Mouse (Mus musculus) hindbrain, embryonic 14.5 days (tissue): Measurements from ENCODE around the gene Dgkd. TPM values are rescaled to one million over a fixed set of nuclear protein-coding genes. Genes with fewer than 3 reads are reported as not detected.

Experiments used
- ATAC-seq: fragments of 200-750 bp; cut with Nextera tagmentation; 2 replicates; pipeline ENCODE4 v1.8.0; 2017; ENCODE audit warnings: moderate number of reproducible peaks, mild to moderate bottlenecking, moderate TSS enrichment, moderate library complexity; ENCODE audit not compliant: low FRiP score
- DNase-seq: peaks from one replicate; pipeline ENCODE4 v3.0.0-alpha.2; 2015; ENCODE audit warnings: low spot score
- H3K27ac ChIP-seq: fragments of 300-500 bp; sonication (generic); 2 replicates; pipeline ENCODE4 v1.5.1; 2014; ENCODE audit warnings: mild to moderate bottlenecking, moderate library complexity
- H3K27me3 ChIP-seq: fragments of 300-500 bp; sonication (generic); 2 replicates; pipeline ENCODE4 v1.6.1; 2014; ENCODE audit warnings: mild to moderate bottlenecking, low read length, mixed read lengths; ENCODE audit not compliant: control insufficient read depth, insufficient read depth
- H3K36me3 ChIP-seq: fragments of 300-500 bp; sonication (generic); replicated peaks from 2 replicates; pipeline ENCODE4 v1.6.1; 2014; ENCODE audit not compliant: control insufficient read depth, insufficient read depth
- H3K4me1 ChIP-seq: fragments of 300-500 bp; sonication (generic); replicated peaks from 2 replicates; pipeline ENCODE4 v1.6.1; 2014; ENCODE audit warnings: antibody characterized with exemption, low read length, mixed read lengths; ENCODE audit not compliant: control insufficient read depth, insufficient read depth
- H3K4me2 ChIP-seq: fragments of 300-500 bp; sonication (generic); replicated peaks from 2 replicates; pipeline ENCODE4 v1.6.1; 2014; ENCODE audit warnings: mild to moderate bottlenecking, moderate library complexity
- H3K4me3 ChIP-seq: fragments of 300-500 bp; sonication (generic); replicated peaks from 2 replicates; pipeline ENCODE4 v1.5.1; 2014; ENCODE audit warnings: mild to moderate bottlenecking, low read length
- H3K9ac ChIP-seq: fragments of 300-500 bp; sonication (generic); 2 replicates; pipeline ENCODE4 v1.6.1; 2014
- H3K9me3 ChIP-seq: fragments of 300-500 bp; sonication (generic); 2 replicates; pipeline ENCODE4 v1.6.1; 2016; ENCODE audit warnings: low read length; ENCODE audit not compliant: control insufficient read depth
- WGBS: fragments of 180-500 bp; shearing (Covaris S2); extraction: QIAGEN DNeasy Blood & Tissue Kit; methylation state at CpG from one replicate; pipeline ENCODE4 v1.1.7; 2014; 5-methylcytosine and 5-hydroxymethylcytosine counted together
- polyA plus RNA-seq: library from polyadenylated mRNA; unstranded; fragments of >200 nt; fragmentation: Nextera tagmentation; extraction: Ambion mirVana; gene quantifications from 2 replicates; pipeline ENCODE4 v1.2.1, GENCODE M21; 2014

Dgkd gene
- 50.8 and 51.5 TPM in 2 replicates for polyA plus RNA-seq

DNA sequence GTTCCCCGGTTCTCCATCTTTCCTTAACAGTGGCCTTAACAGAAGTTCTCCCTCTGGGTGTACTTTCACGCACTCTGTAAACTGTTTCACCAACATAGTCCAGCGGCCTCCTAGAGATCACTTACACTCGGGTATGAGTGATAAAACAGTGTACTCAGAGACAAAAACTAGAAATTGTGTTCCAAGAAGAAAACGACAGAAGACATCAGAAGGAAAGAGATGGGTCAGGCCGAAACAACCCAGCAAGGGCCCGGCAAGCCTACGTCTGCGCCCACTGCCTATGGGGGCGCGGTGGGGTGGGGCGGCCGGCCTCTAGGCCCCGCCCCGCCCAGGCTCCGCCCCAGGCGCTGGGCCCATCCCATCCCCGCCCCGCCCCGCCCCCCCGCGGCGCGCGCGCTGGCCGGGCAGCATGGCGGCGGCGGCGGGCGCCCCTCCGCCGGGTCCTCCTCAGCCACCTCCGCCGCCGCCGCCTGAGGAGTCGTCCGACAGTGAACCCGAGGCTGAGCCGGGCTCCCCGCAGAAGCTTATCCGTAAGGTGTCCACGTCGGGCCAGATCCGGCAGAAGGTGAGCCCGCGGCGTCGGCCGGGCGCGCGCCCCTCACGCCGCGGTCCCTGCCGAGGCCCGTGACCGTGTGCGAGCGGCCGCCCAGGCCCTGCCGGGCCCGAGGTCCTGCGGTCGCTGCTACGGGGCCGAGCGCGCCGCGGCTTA is at the start of gene Dgkd:
TSS of gene Dgkd (plus strand) at position 396 of the 709 bp plus-strand sequence.
- WGBS: 1% methylated on average over 33 of the region's 74 CpGs

GRCm38 (mm10) chr1:87803576-87803975 is 49.5 kb upstream of the Dgkd start, which contains the start of gene Sag:
Gene Sag, plus strand, starts transcription at chr1:87803680.
- no peak for DNase-seq
- H3K4me2 ChIP-seq: no peak within 1 kb of the TSS
- no peaks in the 10 kb centered on the region for H3K27me3 ChIP-seq
- no peaks in the 10 kb centered on the region for H3K36me3 ChIP-seq
- no peaks in the 10 kb centered on the region for H3K4me1 ChIP-seq
- ATAC-seq: no peak
- H3K9me3 ChIP-seq: no peaks in the 10 kb centered on the region
- H3K27ac ChIP-seq: no peak within 1 kb of the TSS
- H3K4me3 ChIP-seq: no peak within 1 kb of the TSS
- H3K9ac ChIP-seq: no peak within 1 kb of the TSS
- WGBS: 74% methylated on average over 6 of the region's 6 CpGs

More for the DNA sequence above, at the start of gene Dgkd:
- Histone ChIP-seq H3K36me3 (no peaks in the 10 kb centered on the region), H3K27ac (peak within 1 kb of the TSS; percentile 78; the same call in 1 of the 2 replicates), H3K4me2 (peak within 1 kb of the TSS; percentile 96), H3K4me3 (peak within 1 kb of the TSS; percentile 95), H3K9ac (peak within 1 kb of the TSS; percentile 93), H3K4me1 (peaks cover 33% of the 10 kb centered on the region), H3K27me3 (no peaks in the 10 kb centered on the region), H3K9me3 (no peaks in the 10 kb centered on the region)
- DNase-seq: peak; percentile 84
- peak; percentile 95 for ATAC-seq

- Histone ChIP-seq H3K4me2 (no peak overlapping the region), H3K27me3 (no peaks in the 10 kb centered on the region), H3K27ac (no peak overlapping the region), H3K36me3 (no peaks in the 10 kb centered on the region), H3K9me3 (no peaks in the 10 kb centered on the region), H3K4me3 (no peak overlapping the region), H3K4me1 (no peaks in the 10 kb centered on the region), H3K9ac (no peak overlapping the region)
- DNase-seq (no peak), ATAC-seq (no peak)
- WGBS: 92% methylated on average over 1 of the region's 1 CpGs
Observed at GRCm38 (mm10) chr1:87807751-87808150, 45.3 kb upstream of the Dgkd start.

DNA sequence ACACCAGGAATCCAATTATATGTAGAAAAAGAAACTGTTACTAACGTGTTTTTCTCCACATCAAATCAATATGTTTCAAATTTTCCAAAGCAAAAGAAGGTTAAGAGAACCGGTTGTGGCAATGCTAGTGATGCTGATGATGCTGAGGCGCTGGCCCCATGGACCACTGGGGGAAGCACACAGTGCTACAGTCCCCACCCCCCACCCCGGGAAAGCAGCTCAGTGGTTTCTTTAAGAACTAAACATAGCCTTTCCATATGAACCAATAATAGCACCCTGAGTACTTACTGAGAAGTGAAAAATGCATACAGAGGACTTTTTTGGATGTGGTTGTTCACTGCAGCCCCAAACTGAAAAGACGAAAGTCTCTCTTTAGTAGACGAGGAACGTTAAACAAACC is 41.7 kb upstream of the Dgkd start:
- H3K36me3 ChIP-seq: no peaks in the 10 kb centered on the region
- 88% methylated on average over 7 of the region's 7 CpGs for WGBS

GRCm38 (mm10) chr1:87812061-87812460 is 41.0 kb upstream of the Dgkd start:
- Histone ChIP-seq H3K4me2 (no peak overlapping the region), H3K36me3 (no peaks in the 10 kb centered on the region), H3K4me1 (no peaks in the 10 kb centered on the region), H3K9ac (no peak overlapping the region), H3K9me3 (no peaks in the 10 kb centered on the region), H3K27me3 (no peaks in the 10 kb centered on the region), H3K27ac (no peak overlapping the region), H3K4me3 (no peak overlapping the region)
- DNase-seq (no peak), ATAC-seq (no peak)
- WGBS: 88% methylated on average over 10 of the region's 10 CpGs

More for the DNA sequence above, 41.7 kb upstream of the Dgkd start:
- H3K4me3 ChIP-seq: no peak overlapping the region
- H3K27ac ChIP-seq: no peak overlapping the region
- H3K27me3 ChIP-seq: no peaks in the 10 kb centered on the region
- no peak overlapping the region for H3K4me2 ChIP-seq
- no peak for ATAC-seq
- no peak overlapping the region for H3K9ac ChIP-seq
- no peaks in the 10 kb centered on the region for H3K4me1 ChIP-seq
- no peak for DNase-seq
- H3K9me3 ChIP-seq: no peaks in the 10 kb centered on the region

- Histone ChIP-seq H3K36me3 (no peaks in the 10 kb centered on the region), H3K27me3 (no peaks in the 10 kb centered on the region), H3K4me2 (no peak overlapping the region), H3K27ac (no peak overlapping the region), H3K9me3 (no peaks in the 10 kb centered on the region), H3K4me1 (no peaks in the 10 kb centered on the region), H3K4me3 (no peak overlapping the region), H3K9ac (no peak overlapping the region)
- WGBS: 75% methylated on average over 6 of the region's 6 CpGs
- ATAC-seq (no peak), DNase-seq (no peak)
Observed at GRCm38 (mm10) chr1:87813155-87813554, 39.9 kb upstream of the Dgkd start.

GRCm38 (mm10) chr1:87813681-87814080 is 39.4 kb upstream of the Dgkd start:
- Histone ChIP-seq H3K36me3 (no peaks in the 10 kb centered on the region), H3K27me3 (no peaks in the 10 kb centered on the region), H3K4me1 (no peaks in the 10 kb centered on the region), H3K9me3 (no peaks in the 10 kb centered on the region), H3K27ac (no peak overlapping the region), H3K9ac (no peak overlapping the region), H3K4me2 (no peak overlapping the region), H3K4me3 (no peak overlapping the region)
- no peak for ATAC-seq
- no peak for DNase-seq
- WGBS: 80% methylated on average over 7 of the region's 7 CpGs

- DNase-seq: no peak
- Histone ChIP-seq H3K27me3 (no peaks in the 10 kb centered on the region), H3K36me3 (no peaks in the 10 kb centered on the region), H3K9ac (no peak overlapping the region), H3K4me2 (no peak overlapping the region), H3K4me3 (no peak overlapping the region), H3K4me1 (no peaks in the 10 kb centered on the region), H3K9me3 (no peaks in the 10 kb centered on the region), H3K27ac (no peak overlapping the region)
- 95% methylated on average over 10 of the region's 10 CpGs for WGBS
- ATAC-seq: no peak
Observed at GRCm38 (mm10) chr1:87824420-87824995, 28.6 kb upstream of the Dgkd start.

GRCm38 (mm10) chr1:87825281-87825680 is 27.8 kb upstream of the Dgkd start:
- Histone ChIP-seq H3K4me3 (no peak overlapping the region), H3K9me3 (no peaks in the 10 kb centered on the region), H3K4me2 (no peak overlapping the region), H3K27ac (no peak overlapping the region), H3K27me3 (no peaks in the 10 kb centered on the region), H3K36me3 (no peaks in the 10 kb centered on the region), H3K9ac (no peak overlapping the region), H3K4me1 (no peaks in the 10 kb centered on the region)
- ATAC-seq (no peak), DNase-seq (no peak)
- WGBS: 86% methylated on average over 5 of the region's 5 CpGs
